Mouse (Mus musculus) limb, embryonic 14.5 days (tissue): Measurements from ENCODE around the gene Cmya5. TPM values are rescaled to one million over a fixed set of nuclear protein-coding genes. Genes with fewer than 3 reads are reported as not detected.

Experiments
- ATAC-seq: fragments of 200-750 bp; cut with Nextera tagmentation; 2 replicates; pipeline ENCODE4 v1.8.0; 2017; ENCODE audit warnings: low read depth, moderate number of reproducible peaks, moderate TSS enrichment; ENCODE audit not compliant: low FRiP score
- DNase-seq: peaks from one replicate; pipeline ENCODE4 v3.0.0-alpha.2; 2015; ENCODE audit warnings: low spot score
- H3K27ac ChIP-seq: fragments of 300-500 bp; sonication (generic); replicated peaks from 2 replicates; pipeline ENCODE4 v1.5.1; 2014; ENCODE audit warnings: low read depth, mild to moderate bottlenecking, low read length, moderate library complexity, mixed read lengths
- H3K27me3 ChIP-seq: fragments of 300-500 bp; sonication (generic); 2 replicates; pipeline ENCODE4 v1.6.1; 2014; ENCODE audit warnings: low read length, mixed read lengths; ENCODE audit not compliant: control insufficient read depth, insufficient read depth
- H3K36me3 ChIP-seq: fragments of 300-500 bp; sonication (generic); 2 replicates; pipeline ENCODE4 v1.6.1; 2014; ENCODE audit warnings: mild to moderate bottlenecking, low read length, moderate library complexity, mixed read lengths; ENCODE audit not compliant: control insufficient read depth, insufficient read depth
- H3K4me1 ChIP-seq: fragments of 300-500 bp; sonication (generic); 2 replicates; pipeline ENCODE4 v1.6.1; 2014; ENCODE audit warnings: antibody characterized with exemption, low read length, mixed read lengths; ENCODE audit not compliant: control insufficient read depth, insufficient read depth
- H3K4me2 ChIP-seq: fragments of 300-500 bp; sonication (generic); replicated peaks from 2 replicates; pipeline ENCODE4 v1.6.1; 2014; ENCODE audit warnings: low read depth, mild to moderate bottlenecking, low read length, moderate library complexity; ENCODE audit not compliant: severe bottlenecking
- H3K4me3 ChIP-seq: fragments of 300-500 bp; sonication (generic); replicated peaks from 2 replicates; pipeline ENCODE4 v1.5.1; 2014; ENCODE audit warnings: low read length
- H3K9ac ChIP-seq: fragments of 300-500 bp; sonication (generic); 2 replicates; pipeline ENCODE4 v1.6.1; 2014; ENCODE audit warnings: mild to moderate bottlenecking, low read depth, low read length, moderate library complexity; ENCODE audit not compliant: severe bottlenecking
- H3K9me3 ChIP-seq: fragments of 300-500 bp; sonication (generic); 2 replicates; pipeline ENCODE4 v1.6.1; 2016; ENCODE audit warnings: low read length; ENCODE audit not compliant: control insufficient read depth
- POLR2A ChIP-seq: fragments of 200-500 bp; IDR thresholded peaks from 2 replicates; pipeline ENCODE4 v1.8.0; 2012; ENCODE audit warnings: inconsistent platforms, mild to moderate bottlenecking, moderate library complexity, borderline replicate concordance; ENCODE audit not compliant: insufficient read depth, insufficient read length; ENCODE audit errors: extremely low read depth
- WGBS: fragments of 180-500 bp; shearing (Covaris S2); extraction: QIAGEN DNeasy Blood & Tissue Kit; methylation state at CpG from one replicate; pipeline ENCODE4 v1.1.7; 2014; 5-methylcytosine and 5-hydroxymethylcytosine counted together
- polyA plus RNA-seq, 2 experiments: library from polyadenylated mRNA; depleted of rRNA in 1 of 2; stranded (reverse) in 1 of 2; unstranded in 1 of 2; fragments of >200 nt; fragmentation: Nextera tagmentation in 1 of 2; extraction: Ambion mirVana in 1 of 2; gene quantifications; 2 replicates each; pipeline versions ENCODE4 v1.2.1 to v1.2.3; 2012 to 2014

The Cmya5 gene
- polyA plus RNA-seq, 2 experiments: 0.73 to 0.78 TPM

DNA sequence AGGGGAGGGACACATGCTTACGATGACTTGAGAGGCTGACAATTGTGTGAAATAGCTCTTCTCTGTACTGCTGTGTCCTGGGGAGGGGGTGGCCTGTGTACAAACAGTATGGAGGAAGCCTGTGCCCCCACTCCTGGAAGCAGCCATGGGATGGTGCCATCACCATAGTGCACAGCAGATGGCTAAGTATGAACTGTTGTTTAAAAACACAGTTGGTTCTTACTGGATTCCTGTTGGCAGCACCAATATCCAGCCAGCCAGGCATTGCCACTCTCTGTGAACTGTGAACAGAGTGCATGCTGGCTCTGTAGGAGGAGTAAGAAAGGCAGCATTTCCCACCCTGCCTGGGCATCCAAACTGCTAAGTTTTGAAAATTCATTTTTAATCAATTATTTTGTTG is 88.4 kb downstream of the Cmya5 start:
- Histone ChIP-seq H3K27ac (no peak overlapping the region), H3K4me1 (no peaks in the 10 kb centered on the region), H3K36me3 (no peaks in the 10 kb centered on the region), H3K9ac (no peak overlapping the region), H3K9me3 (no peaks in the 10 kb centered on the region), H3K4me2 (no peak overlapping the region), H3K27me3 (no peaks in the 10 kb centered on the region), H3K4me3 (no peak overlapping the region)
- ATAC-seq (no peak), DNase-seq (no peak)
- 68% methylated on average over 1 of the region's 1 CpGs for WGBS
- TF ChIP-seq POLR2A: no peak

DNA sequence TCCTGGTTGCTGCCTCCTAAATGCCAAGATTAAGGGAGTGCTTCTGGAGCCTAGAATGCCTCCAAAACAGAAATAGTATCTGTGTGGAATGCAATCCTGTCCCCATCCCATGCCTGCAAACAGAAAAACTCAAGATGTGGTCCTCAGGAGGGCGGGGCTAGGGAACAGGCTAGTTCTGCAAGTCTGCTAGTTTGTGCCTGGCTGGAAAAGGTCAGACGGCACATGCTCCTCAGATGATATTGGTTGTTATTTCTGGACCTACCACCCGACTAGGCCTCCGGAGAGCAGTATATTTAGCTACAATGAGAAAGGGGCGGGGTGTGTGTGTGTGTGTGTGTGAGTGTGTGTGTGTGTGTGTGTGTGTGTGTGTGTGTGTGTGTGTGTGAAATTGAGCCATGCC is 93.0 kb downstream of the Cmya5 start:
- H3K4me1 ChIP-seq: no peaks in the 10 kb centered on the region
- WGBS: 78% methylated on average over 5 of the region's 5 CpGs
- H3K4me2 ChIP-seq: no peak overlapping the region
- ATAC-seq: no peak
- H3K27ac ChIP-seq: no peak overlapping the region
- H3K4me3 ChIP-seq: no peak overlapping the region
- no peak for TF ChIP-seq POLR2A
- no peak overlapping the region for H3K9ac ChIP-seq
- H3K36me3 ChIP-seq: no peaks in the 10 kb centered on the region
- H3K9me3 ChIP-seq: no peaks in the 10 kb centered on the region
- no peak for DNase-seq
- no peaks in the 10 kb centered on the region for H3K27me3 ChIP-seq

DNA sequence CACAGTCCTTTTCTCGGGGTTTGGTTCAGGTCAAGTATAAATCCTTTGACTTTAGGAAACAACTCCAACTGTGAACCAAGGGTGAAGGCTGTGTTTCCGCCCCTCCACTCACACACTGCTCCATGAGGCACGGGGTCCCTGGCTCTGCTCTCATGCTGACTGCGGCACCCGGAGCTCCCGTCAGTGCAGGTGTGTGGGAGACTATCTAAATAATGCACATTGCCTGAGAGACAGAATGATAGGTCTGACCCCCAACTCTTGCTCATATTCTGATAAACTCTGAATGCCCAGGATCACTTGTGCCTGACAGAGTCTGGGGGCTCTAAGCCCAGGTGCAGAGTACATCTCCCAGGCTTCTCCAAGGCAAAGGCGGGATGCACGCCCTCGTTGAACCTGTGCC is 103.5 kb downstream of the Cmya5 start:
- Histone ChIP-seq H3K4me2 (no peak overlapping the region), H3K4me3 (no peak overlapping the region), H3K27ac (no peak overlapping the region), H3K27me3 (no peaks in the 10 kb centered on the region), H3K4me1 (no peaks in the 10 kb centered on the region), H3K9ac (no peak overlapping the region), H3K36me3 (no peaks in the 10 kb centered on the region), H3K9me3 (no peaks in the 10 kb centered on the region)
- ATAC-seq: no peak
- 79% methylated on average over 9 of the region's 9 CpGs for WGBS
- DNase-seq: no peak
- no peak for TF ChIP-seq POLR2A

DNA sequence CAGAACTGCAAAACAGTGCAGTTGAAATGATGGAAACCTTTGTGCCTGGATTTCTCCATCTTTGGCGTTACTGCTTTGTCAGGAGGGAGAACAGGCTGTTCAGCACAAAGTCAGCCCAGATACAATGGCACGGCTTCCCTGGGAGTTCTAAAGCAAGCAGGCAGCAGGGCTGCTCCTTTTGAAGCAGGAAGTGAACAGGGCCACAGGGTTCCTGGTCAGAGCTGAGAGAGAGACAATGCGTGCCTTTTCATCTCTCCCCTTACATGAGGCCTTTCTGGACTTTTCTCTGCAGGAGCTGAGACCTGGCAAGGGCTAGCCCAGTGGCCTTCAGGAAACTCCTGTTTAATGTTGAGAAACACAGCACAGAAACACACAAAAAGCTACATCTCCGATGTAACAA is 108.3 kb downstream of the Cmya5 start:
- H3K36me3 ChIP-seq: no peaks in the 10 kb centered on the region
- no peak for TF ChIP-seq POLR2A
- H3K27me3 ChIP-seq: no peaks in the 10 kb centered on the region
- whole genome bisulfite sequencing: 55% methylated on average over 4 of the region's 4 CpGs
- no peak overlapping the region for H3K9ac ChIP-seq
- H3K4me3 ChIP-seq: no peak overlapping the region
- no peak overlapping the region for H3K27ac ChIP-seq
- no peak for ATAC-seq
- no peaks in the 10 kb centered on the region for H3K9me3 ChIP-seq
- DNase-seq: no peak
- H3K4me2 ChIP-seq: no peak overlapping the region
- no peaks in the 10 kb centered on the region for H3K4me1 ChIP-seq

DNA sequence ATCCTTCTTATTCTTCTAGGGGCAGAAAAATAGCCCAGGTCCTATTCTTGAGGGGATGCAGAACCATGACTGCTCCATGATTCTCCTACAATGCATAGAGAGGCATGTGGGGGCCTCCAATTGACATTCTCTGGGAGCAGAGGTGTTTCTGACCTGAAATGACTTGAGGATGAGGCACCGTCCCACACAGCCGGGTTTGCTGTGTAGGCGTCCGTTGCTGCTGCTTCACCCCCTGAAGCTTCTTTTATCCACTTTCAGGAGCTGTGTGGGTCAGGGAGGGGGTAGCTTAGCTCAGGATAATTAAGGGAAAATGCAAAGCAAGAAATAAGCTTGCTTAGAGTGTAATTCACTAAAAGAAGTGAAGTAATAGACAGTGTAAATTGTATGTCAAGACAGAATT is 115.2 kb downstream of the Cmya5 start:
- WGBS: 83% methylated on average over 4 of the region's 4 CpGs

DNA sequence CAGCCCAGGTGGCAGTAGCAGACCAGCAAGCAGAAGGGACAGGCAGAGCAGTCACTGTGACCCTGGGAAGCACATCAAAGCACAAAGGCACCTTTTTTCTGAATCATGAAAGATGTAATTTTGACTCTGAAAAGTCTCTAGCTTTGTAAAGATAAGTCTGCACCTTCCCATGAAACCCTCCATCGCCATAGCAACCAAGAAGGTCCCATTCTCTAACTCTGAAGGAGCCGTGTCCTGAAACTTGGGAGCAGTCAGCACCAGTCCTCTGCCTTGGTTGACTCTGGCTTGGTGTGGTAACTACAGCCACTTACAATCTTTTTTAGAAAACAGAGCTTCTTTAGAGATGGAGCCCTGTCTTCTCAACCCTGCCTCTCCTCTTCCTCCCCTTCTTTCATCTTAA is 119.7 kb downstream of the Cmya5 start:
- 84% methylated on average over 2 of the region's 2 CpGs for WGBS
- H3K4me1 ChIP-seq: no peaks in the 10 kb centered on the region
- no peak for DNase-seq

More for the DNA sequence above, 115.2 kb downstream of the Cmya5 start:
- Histone ChIP-seq H3K4me2 (no peak overlapping the region), H3K4me3 (no peak overlapping the region), H3K27ac (no peak overlapping the region), H3K27me3 (no peaks in the 10 kb centered on the region), H3K4me1 (no peaks in the 10 kb centered on the region), H3K36me3 (no peaks in the 10 kb centered on the region), H3K9me3 (no peaks in the 10 kb centered on the region), H3K9ac (no peak overlapping the region)
- no peak for TF ChIP-seq POLR2A
- ATAC-seq: no peak
- DNase-seq: no peak

More for the DNA sequence above, 119.7 kb downstream of the Cmya5 start:
- H3K27me3 ChIP-seq: no peaks in the 10 kb centered on the region
- no peak for ATAC-seq
- no peaks in the 10 kb centered on the region for H3K9me3 ChIP-seq
- TF ChIP-seq POLR2A: no peak
- H3K9ac ChIP-seq: no peak overlapping the region
- H3K4me3 ChIP-seq: no peak overlapping the region
- no peaks in the 10 kb centered on the region for H3K36me3 ChIP-seq
- no peak overlapping the region for H3K4me2 ChIP-seq
- no peak overlapping the region for H3K27ac ChIP-seq
